Mouse (Mus musculus): ENCODE data around the gene Cep78.

DNA sequence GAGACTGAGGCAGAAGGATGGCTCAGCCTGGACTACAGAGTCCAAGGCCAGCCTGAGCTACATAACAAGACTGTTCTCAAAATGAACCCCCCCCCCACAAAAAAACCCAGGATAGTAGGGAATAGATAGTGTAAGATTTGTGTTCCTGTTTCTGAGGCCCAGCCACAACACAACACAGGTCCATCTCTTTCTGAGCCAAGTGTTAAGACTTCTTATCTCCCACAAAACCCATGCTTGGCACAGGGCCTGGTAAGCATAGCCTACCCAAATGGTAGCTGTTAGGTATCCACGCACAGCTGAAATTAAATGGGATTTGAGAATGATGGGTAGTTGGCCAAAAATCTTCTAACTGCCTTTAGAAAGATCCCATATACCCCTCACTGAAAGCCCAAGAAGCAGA, 74.3 kb downstream of the Cep78 start:
- no peak for TF ChIP-seq CTCF (IDR thresholded peaks at IDR 0.05)
- TF ChIP-seq POLR2A (IDR thresholded peaks at IDR 0.05; ENCODE audit: insufficient read depth, low read depth, low read length) = no peak

Data from heart, adult 2 months (tissue).